Mouse (Mus musculus) neural tube, embryonic 11.5 days (tissue): ENCODE measurements around the gene Ern1. TPM values are rescaled to one million over a fixed set of nuclear protein-coding genes. Genes with fewer than 3 reads are reported as not detected.
"Not testable (repeated sequence)": the region's sequence is repeated elsewhere in the genome, so short reads cannot be mapped to it uniquely, and the experiment has no call there.

Experiments used
- ATAC-seq: fragments of 200-750 bp; cut with Nextera tagmentation; 2 replicates; pipeline ENCODE4 v1.8.0; 2017; ENCODE audit warnings: moderate number of reproducible peaks, mild to moderate bottlenecking, moderate TSS enrichment, moderate library complexity; ENCODE audit not compliant: insufficient read depth, low FRiP score, low TSS enrichment
- DNase-seq: peaks from one replicate; pipeline ENCODE4 v3.0.0-alpha.2; 2015; ENCODE audit warnings: low spot score
- H3K27ac ChIP-seq: fragments of 300-500 bp; sonication (generic); 2 replicates; pipeline ENCODE4 v1.5.1; 2014; ENCODE audit warnings: low read depth, mild to moderate bottlenecking, low read length
- H3K27me3 ChIP-seq: fragments of 300-500 bp; sonication (generic); 2 replicates; pipeline ENCODE4 v1.6.1; 2014; ENCODE audit warnings: mild to moderate bottlenecking, low read length, mixed read lengths; ENCODE audit not compliant: control insufficient read depth, insufficient read depth
- H3K36me3 ChIP-seq: fragments of 300-500 bp; sonication (generic); 2 replicates; pipeline ENCODE4 v1.6.1; 2014; ENCODE audit warnings: mild to moderate bottlenecking, low read length, moderate library complexity, mixed read lengths; ENCODE audit not compliant: control insufficient read depth, insufficient read depth
- H3K4me1 ChIP-seq: fragments of 300-500 bp; sonication (generic); 2 replicates; pipeline ENCODE4 v1.6.1; 2014; ENCODE audit warnings: low read length, mixed read lengths; ENCODE audit not compliant: control insufficient read depth, insufficient read depth
- H3K4me2 ChIP-seq: fragments of 300-500 bp; sonication (generic); 2 replicates; pipeline ENCODE4 v1.6.1; 2014; ENCODE audit warnings: low read depth, mild to moderate bottlenecking, moderate library complexity
- H3K4me3 ChIP-seq: fragments of 300-500 bp; sonication (generic); 2 replicates; pipeline ENCODE4 v1.5.1; 2014; ENCODE audit warnings: low read depth, low read length
- H3K9ac ChIP-seq: fragments of 300-500 bp; sonication (generic); 2 replicates; pipeline ENCODE4 v1.6.1; 2014; ENCODE audit warnings: mild to moderate bottlenecking, low read length
- H3K9me3 ChIP-seq: fragments of 300-500 bp; sonication (generic); 2 replicates; pipeline ENCODE4 v1.6.1; 2016; ENCODE audit warnings: low read length; ENCODE audit not compliant: control insufficient read depth
- WGBS: fragments of 180-500 bp; shearing (Covaris S2); extraction: QIAGEN DNeasy Blood & Tissue Kit; methylation state at CpG from one replicate; pipeline ENCODE4 v1.1.7; 2014; 5-methylcytosine and 5-hydroxymethylcytosine counted together
- polyA plus RNA-seq: library from polyadenylated mRNA; unstranded; fragments of >200 nt; fragmentation: Nextera tagmentation; extraction: Ambion mirVana; gene quantifications from 2 replicates; pipeline ENCODE4 v1.2.1, GENCODE M21; 2014

The Ern1 gene
- polyA plus RNA-seq, 1 experiment from 2014 or later, result 6.6 TPM

GRCm38 (mm10) chr11:106464681-106465544 lies 22.7 kb downstream of the Ern1 start:
- DNase-seq, result no peak
- no peaks in the 10 kb centered on the region for H3K27me3 ChIP-seq
- H3K4me3 ChIP-seq, result no peak overlapping the region
- H3K36me3 ChIP-seq, result no peaks in the 10 kb centered on the region
- H3K9me3 ChIP-seq, result no peaks in the 10 kb centered on the region
- no peaks in the 10 kb centered on the region for H3K4me1 ChIP-seq
- ATAC-seq, result no peak
- H3K9ac ChIP-seq, result no peak overlapping the region
- H3K4me2 ChIP-seq, result no peak overlapping the region
- WGBS, result 77% methylated on average over 4 of the region's 4 CpGs
- no peak overlapping the region for H3K27ac ChIP-seq

GRCm38 (mm10) chr11:106463845-106464244 lies 23.8 kb downstream of the Ern1 start:
- no peak for ATAC-seq
- Histone ChIP-seq H3K4me1 (no peaks in the 10 kb centered on the region), H3K9ac (no peak overlapping the region), H3K27me3 (no peaks in the 10 kb centered on the region), H3K4me3 (no peak overlapping the region), H3K27ac (no peak overlapping the region), H3K36me3 (no peaks in the 10 kb centered on the region), H3K9me3 (no peaks in the 10 kb centered on the region), H3K4me2 (no peak overlapping the region)
- no peak for DNase-seq
- WGBS, result 82% methylated on average over 5 of the region's 5 CpGs

GRCm38 (mm10) chr11:106462309-106462708 lies 25.3 kb downstream of the Ern1 start:
- DNase-seq (no peak), ATAC-seq (no peak)
- Histone ChIP-seq H3K27ac (no peak overlapping the region), H3K36me3 (no peaks in the 10 kb centered on the region), H3K4me2 (no peak overlapping the region), H3K27me3 (no peaks in the 10 kb centered on the region), H3K9me3 (no peaks in the 10 kb centered on the region), H3K4me1 (no peaks in the 10 kb centered on the region), H3K4me3 (no peak overlapping the region), H3K9ac (no peak overlapping the region)
- WGBS, result 86% methylated on average over 3 of the region's 3 CpGs

GRCm38 (mm10) chr11:106461145-106461932 lies 26.3 kb downstream of the Ern1 start:
- Histone ChIP-seq H3K27me3 (no peaks in the 10 kb centered on the region), H3K36me3 (no peaks in the 10 kb centered on the region), H3K4me2 (no peak overlapping the region), H3K9me3 (no peaks in the 10 kb centered on the region), H3K4me3 (no peak overlapping the region), H3K9ac (no peak overlapping the region), H3K4me1 (no peaks in the 10 kb centered on the region), H3K27ac (no peak overlapping the region)
- DNase-seq, result no peak
- WGBS, result 88% methylated on average over 5 of the region's 5 CpGs
- ATAC-seq, result no peak

GRCm38 (mm10) chr11:106460671-106461070 lies 27.0 kb downstream of the Ern1 start:
- Histone ChIP-seq H3K27ac (no peak overlapping the region), H3K9me3 (no peaks in the 10 kb centered on the region), H3K9ac (no peak overlapping the region), H3K36me3 (no peaks in the 10 kb centered on the region), H3K4me1 (no peaks in the 10 kb centered on the region), H3K27me3 (no peaks in the 10 kb centered on the region), H3K4me2 (no peak overlapping the region), H3K4me3 (no peak overlapping the region)
- DNase-seq (no peak), ATAC-seq (no peak)
- 92% methylated on average over 1 of the region's 1 CpGs for WGBS

- H3K4me2 ChIP-seq, result no peak overlapping the region
- no peaks in the 10 kb centered on the region for H3K36me3 ChIP-seq
- no peaks in the 10 kb centered on the region for H3K9me3 ChIP-seq
- WGBS, result 95% methylated on average over 4 of the region's 4 CpGs
- no peak overlapping the region for H3K9ac ChIP-seq
- no peaks in the 10 kb centered on the region for H3K27me3 ChIP-seq
- ATAC-seq, result no peak
- no peak for DNase-seq
- no peak overlapping the region for H3K27ac ChIP-seq
- H3K4me3 ChIP-seq, result no peak overlapping the region
- H3K4me1 ChIP-seq, result no peaks in the 10 kb centered on the region
These were observed 29.1 kb downstream of the Ern1 start for GRCm38 (mm10) chr11:106458540-106458939.

GRCm38 (mm10) chr11:106443646-106444045 lies 44.0 kb downstream of the Ern1 start:
- 41% methylated on average over 3 of the region's 3 CpGs for WGBS
- Histone ChIP-seq H3K9ac (no peak overlapping the region), H3K36me3 (no peaks in the 10 kb centered on the region), H3K27ac (no peak overlapping the region), H3K9me3 (no peaks in the 10 kb centered on the region), H3K4me2 (no peak overlapping the region), H3K27me3 (no peaks in the 10 kb centered on the region), H3K4me1 (no peaks in the 10 kb centered on the region), H3K4me3 (no peak overlapping the region)
- ATAC-seq, result no peak
- DNase-seq, result no peak

- not testable (repeated sequence) for H3K4me2 ChIP-seq, H3K27me3 ChIP-seq, H3K4me3 ChIP-seq, H3K36me3 ChIP-seq, H3K4me1 ChIP-seq, H3K27ac ChIP-seq, H3K9ac ChIP-seq, H3K9me3 ChIP-seq, ATAC-seq, DNase-seq
- 93% methylated on average over 2 of the region's 2 CpGs for WGBS
These were observed 45.1 kb downstream of the Ern1 start for GRCm38 (mm10) chr11:106442564-106442963.
